Mouse (Mus musculus) kidney, adult 2 months (tissue): ENCODE measurements at regions not wholly inside any gene's neighbourhood (a gene's known extent, or its start where the extent isn't known, plus 50 kb on each side); places are given as distances from the start of the nearest gene placed in this dataset.

ENCODE experiments used
- CTCF ChIP-seq: fragments of 200-500 bp; conservative IDR thresholded peaks from 2 replicates; pipeline ENCODE4 v1.5.1; 2011; ENCODE audit warnings: low read depth, mild to moderate bottlenecking, control low read depth, low read length, moderate library complexity, mixed read lengths; ENCODE audit not compliant: insufficient read depth, insufficient read length
- POLR2A ChIP-seq: fragments of 200-500 bp; IDR thresholded peaks from one replicate; pipeline ENCODE4 v1.6.1; 2011; ENCODE audit warnings: low read depth, low read length, control low read depth

DNA sequence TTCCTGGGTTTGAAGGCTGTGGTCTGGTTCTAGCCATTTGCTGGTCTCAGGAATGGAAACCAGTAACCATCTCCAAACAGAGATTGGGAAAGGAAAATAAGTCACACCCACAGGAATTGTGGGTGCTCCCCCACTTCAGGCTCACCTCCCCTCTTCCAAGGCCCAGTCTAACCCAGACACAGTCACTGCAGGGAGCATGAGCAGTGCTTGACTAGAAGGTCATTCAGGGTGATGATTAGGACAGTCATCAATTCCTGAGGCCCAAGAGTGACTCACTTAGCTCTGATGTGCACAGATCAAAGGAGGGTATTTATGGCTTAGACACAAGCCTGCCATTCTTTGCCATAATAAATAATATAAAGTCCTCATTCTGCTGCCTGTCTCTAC, 120.4 kb downstream of the Tmem17 start:
- TF ChIP-seq POLR2A (no peak), CTCF (no peak)
